Mouse (Mus musculus): ENCODE measurements at regions not wholly inside any gene's neighbourhood (a gene's known extent, or its start where the extent isn't known, plus 50 kb on each side); places are given as distances from the start of the nearest gene placed in this dataset.

DNA sequence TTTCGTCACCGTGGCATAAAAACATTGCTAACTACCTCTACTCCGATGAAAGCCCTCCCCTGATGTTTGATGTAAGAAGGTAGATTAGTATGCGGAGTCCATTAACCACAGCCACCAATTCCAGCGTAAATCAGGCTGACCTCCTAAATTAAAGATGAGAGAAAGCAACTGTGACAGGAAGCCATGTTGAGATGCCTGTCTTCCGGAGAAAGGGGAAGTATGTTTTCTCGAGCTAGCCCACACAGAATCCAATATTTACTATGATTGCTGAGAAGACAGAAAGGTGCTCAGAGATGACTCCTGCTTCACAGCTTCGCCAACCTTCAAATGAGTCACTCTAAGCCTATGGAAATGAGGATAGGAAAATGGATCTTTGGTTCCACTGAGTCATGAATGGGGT is 169.6 kb downstream of the Zfp365 start:
- ChIA-PET POLR2A (no interaction called here), CTCF (interaction anchor here in 2 of 4 experiments (0.7 to 2.3 kb wide), 3 partner anchors 23 to 46 kb away, joined by 3 to 5 read pairs (median 5); no protein-coding TSS in a partner anchor)

GRCm38 (mm10) chr10:67742305-67742704 is 170.2 kb downstream of the Zfp365 start:
- CTCF ChIA-PET: interaction anchor here in 2 of 4 experiments (0.8 to 2.3 kb wide), 2 partner anchors 24 kb away, joined by 3 to 5 read pairs; no protein-coding TSS in a partner anchor

GRCm38 (mm10) chr10:67739199-67739598 is 173.3 kb downstream of the Zfp365 start:
- CTCF ChIA-PET: no interaction called here

More at GRCm38 (mm10) chr10:67742305-67742704, 170.2 kb downstream of the Zfp365 start:
- POLR2A ChIA-PET: no interaction called here

GRCm38 (mm10) chr10:67736636-67737035 is 175.8 kb downstream of the Zfp365 start:
- ChIA-PET POLR2A (no interaction called here), CTCF (interaction anchor here in 1 of 4 experiments (0.6 kb wide), 1 partner anchor 128 kb away, joined by 3 read pairs; no protein-coding TSS in a partner anchor)

More at GRCm38 (mm10) chr10:67739199-67739598, 173.3 kb downstream of the Zfp365 start:
- POLR2A ChIA-PET: interaction anchor here in 1 of 4 experiments (0.6 kb wide), 2 partner anchors 119 to 282 kb away, joined by 7 to 8 read pairs; no protein-coding TSS in a partner anchor

GRCm38 (mm10) chr10:67731577-67731976 is 180.9 kb downstream of the Zfp365 start:
- CTCF ChIA-PET: interaction anchor here in 3 of 4 experiments (0.6 to 1.8 kb wide), 5 partner anchors 10 to 412 kb away, joined by 3 to 5 read pairs (median 3); no protein-coding TSS in a partner anchor
- POLR2A ChIA-PET: interaction anchor here in 1 of 4 experiments (0.8 kb wide), 1 partner anchor 18 kb away, joined by 3 read pairs; no protein-coding TSS in a partner anchor

- ChIA-PET CTCF (no interaction called here), POLR2A (no interaction called here)
Observed at GRCm38 (mm10) chr10:67729271-67729670, 180.5 kb upstream of the Ado start.

- ChIA-PET CTCF (interaction anchor here in 1 of 4 experiments (2.1 kb wide), 1 partner anchor 413 kb away, joined by 5 read pairs; no protein-coding TSS in a partner anchor), POLR2A (no interaction called here)
Observed at GRCm38 (mm10) chr10:67727580-67727979, 178.8 kb upstream of the Ado start.

GRCm38 (mm10) chr10:67726796-67727195 is 178.0 kb upstream of the Ado start:
- CTCF ChIA-PET: interaction anchor here in 2 of 4 experiments (0.7 to 2.1 kb wide), 2 partner anchors 412 to 1260 kb away, joined by 3 to 5 read pairs; no protein-coding TSS in a partner anchor
- POLR2A ChIA-PET: no interaction called here

GRCm38 (mm10) chr10:67726351-67726750 is 177.6 kb upstream of the Ado start:
- POLR2A ChIA-PET: no interaction called here
- CTCF ChIA-PET: interaction anchor here in 2 of 4 experiments (0.7 to 2.1 kb wide), 2 partner anchors 411 to 1260 kb away, joined by 3 to 5 read pairs; no protein-coding TSS in a partner anchor

- ChIA-PET CTCF (interaction anchor here (0.6 to 2.0 kb wide), 32 partner anchors 9 to 1288 kb away, joined by 3 to 15 read pairs (median 3); partner anchors contain the start of genes Egr2 (in 2 of the 4) and Ado (in 1 of the 4)), POLR2A (interaction anchor here in 1 of 4 experiments (0.6 kb wide), 1 partner anchor 8 kb away, joined by 4 read pairs; no protein-coding TSS in a partner anchor)
Observed at GRCm38 (mm10) chr10:67721787-67722186, 173.0 kb upstream of the Ado start.

- ChIA-PET POLR2A (no interaction called here), CTCF (no interaction called here)
Observed at GRCm38 (mm10) chr10:67717506-67717905, 168.8 kb upstream of the Ado start.

DNA sequence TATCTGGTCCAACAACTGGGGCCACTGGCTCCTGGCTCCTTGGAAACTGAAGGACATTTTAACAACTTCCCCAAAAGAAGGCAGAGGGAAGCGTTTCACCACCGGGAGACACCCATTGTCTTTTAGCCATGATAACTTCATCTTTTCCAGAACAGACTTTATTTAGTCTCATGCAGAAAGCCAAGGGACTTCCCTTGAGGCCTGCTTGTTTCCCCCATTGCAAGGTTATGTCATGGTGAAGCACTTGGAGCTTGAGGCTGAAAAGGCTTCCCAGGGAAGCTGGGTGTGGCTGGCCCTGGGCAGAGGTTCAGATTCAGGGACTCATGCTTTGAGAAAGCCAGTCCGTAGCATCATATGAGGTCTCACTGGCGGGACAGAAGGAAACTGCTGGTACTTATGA is 166.3 kb upstream of the Ado start:
- ChIA-PET POLR2A (interaction anchor here in 3 of 4 experiments (0.6 to 1.1 kb wide), 3 partner anchors 14 to 239 kb away, joined by 3 read pairs; no protein-coding TSS in a partner anchor), CTCF (interaction anchor here in 1 of 4 experiments (1.5 to 2.0 kb wide), 2 partner anchors 178 to 399 kb away, joined by 6 read pairs; no protein-coding TSS in a partner anchor)

- ChIA-PET CTCF (interaction anchor here in 3 of 4 experiments (0.6 to 1.0 kb wide), 4 partner anchors 53 to 881 kb away, joined by 3 to 4 read pairs (median 3); no protein-coding TSS in a partner anchor), POLR2A (interaction anchor here in 1 of 4 experiments (0.8 to 1.7 kb wide), 3 partner anchors 9 to 92 kb away, joined by 3 to 4 read pairs (median 4); no protein-coding TSS in a partner anchor)
Observed at GRCm38 (mm10) chr10:67713098-67713497, 164.3 kb upstream of the Ado start.

- ChIA-PET CTCF (interaction anchor here in 2 of 4 experiments (0.6 to 1.0 kb wide), 3 partner anchors 54 to 189 kb away, joined by 3 to 4 read pairs (median 3); no protein-coding TSS in a partner anchor), POLR2A (interaction anchor here in 1 of 4 experiments (1.0 kb wide), 1 partner anchor 92 kb away, joined by 3 read pairs; no protein-coding TSS in a partner anchor)
Observed at GRCm38 (mm10) chr10:67712665-67713064, 163.9 kb upstream of the Ado start.

- POLR2A ChIA-PET: interaction anchor here in 1 of 4 experiments (1.0 kb wide), 1 partner anchor 93 kb away, joined by 3 read pairs; no protein-coding TSS in a partner anchor
- CTCF ChIA-PET: no interaction called here
Observed at GRCm38 (mm10) chr10:67711961-67712360, 163.2 kb upstream of the Ado start.

GRCm38 (mm10) chr10:67706436-67706835 is 157.7 kb upstream of the Ado start:
- CTCF ChIA-PET: no interaction called here

DNA sequence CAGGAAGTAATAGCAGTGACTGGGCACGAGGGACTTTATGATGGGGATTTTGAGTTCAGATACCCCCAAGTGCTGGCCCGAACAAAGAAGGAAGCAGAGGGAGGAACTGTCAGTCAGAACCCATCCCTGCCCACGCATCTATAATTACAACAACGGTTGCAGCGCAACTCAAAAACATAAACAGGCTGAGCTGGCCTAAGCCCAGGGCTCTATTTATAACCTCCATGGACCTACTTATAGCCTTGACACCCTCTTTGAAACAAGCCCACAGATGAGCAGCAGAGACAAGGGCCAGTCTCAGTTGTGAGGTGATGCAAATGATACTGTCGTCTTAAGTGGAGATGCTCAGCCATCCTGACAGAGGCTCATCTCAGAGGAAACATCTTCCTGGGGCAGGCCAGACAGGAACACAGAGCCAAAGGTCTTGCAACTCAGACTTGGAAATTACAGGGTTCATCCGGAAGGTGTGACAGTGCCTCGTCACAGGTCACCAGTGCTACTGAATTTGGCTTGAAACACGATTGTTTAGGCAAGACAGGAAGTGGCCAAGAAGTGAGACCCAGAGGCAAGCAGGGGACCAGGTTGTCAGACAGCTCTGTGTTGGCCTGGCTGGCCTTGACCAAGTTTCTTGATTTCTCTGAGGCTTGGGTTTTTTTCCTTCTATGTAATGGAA is 154.2 kb upstream of the Ado start:
- ChIA-PET CTCF (no interaction called here), POLR2A (no interaction called here)

More at GRCm38 (mm10) chr10:67706436-67706835, 157.7 kb upstream of the Ado start:
- POLR2A ChIA-PET: no interaction called here

DNA sequence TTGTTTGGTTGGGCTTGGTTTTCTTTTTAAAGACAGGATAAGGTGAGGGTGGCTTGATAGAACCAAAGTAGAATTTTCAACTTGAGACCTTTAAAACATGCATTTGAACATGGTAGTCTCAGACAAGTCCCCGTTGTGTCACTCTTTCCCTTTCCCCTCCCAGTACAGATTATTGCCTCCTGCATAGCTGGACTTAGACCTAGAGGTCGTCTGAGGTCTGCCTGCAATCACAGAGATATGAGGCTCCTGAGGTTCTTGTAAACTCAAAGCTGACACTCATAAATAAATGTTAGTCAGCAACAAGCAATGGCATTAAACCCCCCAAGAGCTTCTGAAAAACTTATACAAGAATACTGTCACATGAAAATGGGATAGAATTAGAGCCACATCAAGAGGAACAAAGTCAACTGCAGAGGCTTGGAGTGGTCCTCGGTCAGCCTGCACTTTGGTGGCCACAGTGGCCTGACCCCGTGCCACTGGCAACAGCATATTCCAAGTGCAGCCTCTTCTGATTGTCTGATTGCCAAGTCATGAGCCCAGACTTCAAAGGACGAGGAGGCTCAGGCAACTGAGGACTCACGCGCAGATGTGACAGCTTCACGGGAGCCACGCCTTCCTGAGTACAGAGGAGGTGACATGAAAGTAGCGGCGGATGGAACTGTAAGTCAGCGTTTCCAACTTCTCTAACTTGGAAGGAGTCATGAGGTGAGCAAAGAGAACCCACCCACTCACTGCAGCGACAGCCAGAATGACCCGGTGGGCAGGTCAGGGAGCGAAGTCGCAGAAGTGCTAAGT is 148.8 kb upstream of the Ado start:
- POLR2A ChIA-PET: interaction anchor here in 2 of 4 experiments (0.6 to 0.8 kb wide), 2 partner anchors 17 to 52 kb away, joined by 3 read pairs; no protein-coding TSS in a partner anchor
- CTCF ChIA-PET: interaction anchor here in 2 of 4 experiments (0.6 kb wide), 2 partner anchors 46 to 412 kb away, joined by 5 to 8 read pairs; no protein-coding TSS in a partner anchor
